ENCODE assay signal across 8 mouse cellular contexts in the genomic region with DNA sequence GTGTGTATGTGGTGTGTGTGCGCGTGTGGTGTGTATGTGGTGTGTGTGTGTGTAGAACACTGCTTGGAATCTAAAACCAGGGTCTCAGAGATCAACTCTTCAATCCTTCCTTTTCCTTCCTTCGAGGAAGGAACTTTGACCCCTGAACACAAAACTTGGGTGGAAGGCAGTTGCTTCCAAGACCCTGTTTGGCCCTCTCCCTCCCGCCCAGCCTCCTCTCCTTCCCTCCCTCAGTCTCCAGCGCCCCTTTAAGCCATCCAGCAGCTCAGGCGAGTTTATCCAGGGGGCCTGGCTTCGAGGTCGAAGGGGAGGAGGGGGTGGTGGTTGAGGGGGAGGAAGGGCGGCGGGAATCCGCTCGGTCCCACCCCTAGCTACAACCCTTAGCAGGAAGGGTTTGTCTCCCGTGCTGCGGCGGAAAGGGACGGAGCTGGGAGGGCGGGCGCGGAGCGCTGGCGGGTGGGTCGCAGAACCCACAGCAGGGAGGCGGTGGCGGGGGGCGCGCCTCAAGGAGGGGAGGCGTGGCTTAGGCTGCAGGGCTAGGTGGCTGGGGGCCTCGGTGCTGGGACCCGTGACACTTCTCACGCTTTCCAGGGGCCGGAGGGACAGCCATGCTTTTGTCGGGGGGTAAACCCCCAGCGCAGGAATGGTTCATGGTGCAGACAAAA. TPM values are rescaled to one million over a fixed set of nuclear protein-coding genes. Genes with fewer than 3 reads are reported as not detected.
A peak's percentile ranks its signal among the peaks of the same experiment; 100 is the strongest.
DNase-seq lines count a peak whose midpoint lies in the region; ATAC-seq lines count a peak whose summit lies in the region.

A gene (plus strand): TSS at position 390 of the 665 bp plus-strand sequence.

- H3K9me3 ChIP-seq in embryonic facial prominence, embryonic 13.5 days: no peaks in the 10 kb centered on the region
- H3K9me3 ChIP-seq in heart, embryonic 14.5 days (ENCODE audit: control insufficient read depth, low read length): no peaks in the 10 kb centered on the region

- peaks cover 9% of the 10 kb centered on the region for H3K36me3 ChIP-seq in embryonic facial prominence, embryonic 13.5 days
- peaks cover 6% of the 10 kb centered on the region for H3K36me3 ChIP-seq in heart, embryonic 14.5 days (ENCODE audit: control insufficient read depth, insufficient read depth, low read length)
- no peaks in the 10 kb centered on the region for H3K36me3 ChIP-seq in macrophage (ENCODE audit: inconsistent target)

- peak within 1 kb of the TSS; percentile 93 for H3K9ac ChIP-seq in embryonic facial prominence, embryonic 13.5 days
- peak within 1 kb of the TSS; percentile 88 for H3K9ac ChIP-seq in heart, embryonic 14.5 days (ENCODE audit: low read length)

- H3K4me3 ChIP-seq in embryonic facial prominence, embryonic 13.5 days: peak within 1 kb of the TSS; percentile 78
- H3K4me3 ChIP-seq in heart, embryonic 14.5 days (ENCODE audit: control insufficient read depth in 1 of 2, insufficient read depth in 1 of 2, low read depth in 1 of 2, low read length in 2 of 2): peak within 1 kb of the TSS; percentile 70 to 88
- H3K4me3 ChIP-seq in macrophage (ENCODE audit: inconsistent target): peak within 1 kb of the TSS; percentile 25

- H3K4me2 ChIP-seq in embryonic facial prominence, embryonic 13.5 days: peak within 1 kb of the TSS; percentile 93
- H3K4me2 ChIP-seq in heart, embryonic 14.5 days (ENCODE audit: low read length): peak within 1 kb of the TSS; percentile 88

- H3K27ac ChIP-seq in embryonic facial prominence, embryonic 13.5 days: peak within 1 kb of the TSS; percentile 98
- peak within 1 kb of the TSS; percentile 93 to 95 for H3K27ac ChIP-seq in heart, embryonic 14.5 days (replicated peaks in 1 of 2; ENCODE audit: control insufficient read depth in 1 of 2, insufficient read depth in 1 of 2, low read depth in 2 of 2, low read length in 2 of 2)
- H3K27ac ChIP-seq in macrophage: no peak within 1 kb of the TSS

- no peaks in the 10 kb centered on the region for H3K27me3 ChIP-seq in embryonic facial prominence, embryonic 13.5 days
- no peaks in the 10 kb centered on the region for H3K27me3 ChIP-seq in heart, embryonic 14.5 days (ENCODE audit: control insufficient read depth, insufficient read depth, low read length)

- WGBS in embryonic facial prominence, embryonic 13.5 days: 1% methylated on average over 30 of the region's 33 CpGs
- 1% methylated on average over 30 of the region's 33 CpGs for WGBS in heart, embryonic 14.5 days
- WGBS in macrophage (ENCODE audit: missing documents): 13% methylated on average over 30 of the region's 33 CpGs

- ATAC-seq in embryonic facial prominence, embryonic 13.5 days (ENCODE audit: insufficient number of reproducible peaks, insufficient read depth, low FRiP score, low TSS enrichment, low read depth): peak; percentile 87
- peak; percentile 88 for ATAC-seq in heart, embryonic 14.5 days (ENCODE audit: insufficient number of reproducible peaks, insufficient read depth, low FRiP score, low read depth)

- no peaks in the 10 kb centered on the region for H3K79me2 ChIP-seq in macrophage (ENCODE audit: inconsistent target)

- DNase-seq in 3T3-L1 (ENCODE audit: low read depth, low spot score) (peak; percentile 18), NIH3T3 (ENCODE audit: low read depth) (peak; percentile 70)
- peak; percentile 91 for DNase-seq in kidney, postnatal 14 days
- DNase-seq in right cerebral cortex, postnatal 4 days: peak; percentile 74
- no peak for DNase-seq in cerebellum, adult 11-12 months

- peaks cover 62% of the 10 kb centered on the region for H3K4me1 ChIP-seq in embryonic facial prominence, embryonic 13.5 days
- peaks cover 29 to 49% of the 10 kb centered on the region in 2 experiments for H3K4me1 ChIP-seq in heart, embryonic 14.5 days (ENCODE audit: control insufficient read depth in 2 of 2, insufficient read depth in 2 of 2, low read length in 2 of 2)

RNA-seq across cellular contexts. Expression of the gene that starts here (rescaled TPM):
- polyA plus RNA-seq in embryonic facial prominence, embryonic 13.5 days (2015; fragmentation: Nextera tagmentation; extraction: Ambion mirVana): 27.8 and 28.1 TPM in 2 replicates
- 11.0 and 12.4 TPM in 2 replicates for polyA plus RNA-seq in heart, embryonic 14.5 days (2014; fragmentation: Nextera tagmentation; extraction: Ambion mirVana)
- 1 to 10 TPM in 5 of 26 experiments, under 1 TPM in 18, not detected in 3; 0.11 to 4.0 (median 0.61) TPM for total RNA-seq in macrophage (2018; cell fraction: chromatin; rRNA removed)
- 1 to 10 TPM in 9 of 26 experiments, under 1 TPM in 17; 0.23 to 1.5 (median 0.66) TPM for total RNA-seq in macrophage (2018; cell fraction: cytosol; rRNA removed)
- 1 to 10 TPM in 12 of 26 experiments, under 1 TPM in 14; 0.43 to 2.5 (median 0.90) TPM for total RNA-seq in macrophage (2018; cell fraction: nucleus; rRNA removed)
- 0.69 to 1.1 TPM (median 0.70 TPM) in 3 replicates for polyA plus RNA-seq in macrophage (2018)

Comparison
In these comparisons a context has a peak if more than half of its experiments do, and no peak if none do; other contexts are left out.
1. H3K4me3 ChIP-seq: peak in every context shown above with its lines; median percentile 79 in heart, embryonic 14.5 days; 78 in embryonic facial prominence, embryonic 13.5 days; 25 in macrophage.